Mouse (Mus musculus) heart, adult 2 months (tissue): ENCODE measurements around the gene Pnmal2.

Source experiments
- CTCF ChIP-seq: fragments of 200-600 bp; IDR thresholded peaks from 2 replicates; pipeline ENCODE4 v1.8.1; 2022; ENCODE audit warnings: antibody characterized with exemption, mild to moderate bottlenecking, moderate library complexity
- EP300 ChIP-seq: fragments of 200-500 bp; IDR thresholded peaks from 2 replicates; pipeline ENCODE4 v1.6.1; 2011; ENCODE audit warnings: low read depth, low read length, control low read depth; ENCODE audit not compliant: insufficient read depth

DNA sequence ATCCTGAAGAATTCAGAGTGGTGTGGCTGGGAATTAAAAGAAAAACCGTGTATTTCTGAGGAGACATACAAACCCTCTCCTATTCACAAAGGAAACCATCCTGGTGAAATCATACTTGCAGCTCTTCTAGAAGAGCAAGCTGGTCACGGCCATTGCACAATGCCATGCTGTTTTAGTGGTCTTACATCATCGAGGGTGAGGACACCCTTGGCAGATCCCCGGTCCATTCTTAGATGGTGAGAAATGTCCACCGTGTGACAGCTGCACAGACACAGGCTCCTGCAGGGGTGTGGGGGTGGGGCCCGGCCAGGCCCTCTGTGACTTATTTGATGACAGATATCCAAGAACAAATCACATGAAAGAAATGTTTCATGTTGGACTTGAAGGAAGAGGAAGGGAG lies 29.5 kb downstream of the Pnmal2 start:
- no peak for TF ChIP-seq CTCF
- TF ChIP-seq EP300, result peak; percentile 88
